Comparison of ENCODE assay signal across 8 mouse cellular contexts in genomic region chr19:23893093-23893889, GRCm38 (mm10).
DNase-seq lines count a peak whose midpoint lies in the region; ATAC-seq lines count a peak whose summit lies in the region.

No protein-coding gene starts in this region.

- DNase-seq in thymus, postnatal 4 days: peak; percentile 56
- DNase-seq in thymus, postnatal 0 days (ENCODE audit: low spot score): no peak
- DNase-seq in frontal cortex, postnatal 10 days (ENCODE audit: low spot score in 2 of 2): peak; percentile 45 to 60
- peak; percentile 50 for DNase-seq in hindbrain, embryonic 10.5 days (ENCODE audit: low spot score)
- peak; percentile 54 to 55 for DNase-seq in layer of hippocampus, postnatal 14 days (ENCODE audit: low spot score in 2 of 2)
- peak; percentile 84 for DNase-seq in retina, postnatal 1 day

- H3K36me3 ChIP-seq in hindbrain, embryonic 10.5 days: no peaks in the 10 kb centered on the region
- H3K36me3 ChIP-seq in lung, embryonic 15.5 days: no peaks in the 10 kb centered on the region

- peaks cover 76% of the 10 kb centered on the region for H3K27me3 ChIP-seq in hindbrain, embryonic 10.5 days (ENCODE audit: insufficient read depth, poor library complexity, severe bottlenecking)
- peaks cover 49% of the 10 kb centered on the region for H3K27me3 ChIP-seq in lung, embryonic 15.5 days

- peaks cover 11% of the 10 kb centered on the region for H3K4me1 ChIP-seq in hindbrain, embryonic 10.5 days (replicated peaks)
- peaks cover 11% of the 10 kb centered on the region; the same call in 1 of the 2 replicates for H3K4me1 ChIP-seq in lung, embryonic 15.5 days

- 18% methylated on average over 110 of the region's 110 CpGs for WGBS in hindbrain, embryonic 10.5 days
- 18% methylated on average over 110 of the region's 110 CpGs for WGBS in lung, embryonic 15.5 days

- peak overlapping the region; percentile 53 for H3K4me3 ChIP-seq in hindbrain, embryonic 10.5 days
- peak overlapping the region; percentile 43 for H3K4me3 ChIP-seq in lung, embryonic 15.5 days

- H3K9ac ChIP-seq in lung, embryonic 15.5 days: no peak overlapping the region

- peak; percentile 60; the same call in 1 of the 2 replicates for ATAC-seq in lung, embryonic 15.5 days (ENCODE audit: borderline replicate concordance, extremely low read depth, low FRiP score, low TSS enrichment)
- no peak for ATAC-seq in CD4-positive, CD25-positive, alpha-beta regulatory T cell, adult 4 months

- H3K4me2 ChIP-seq in lung, embryonic 15.5 days: peak overlapping the region; percentile 76

- 0 out of 2 replicates have a peak, but pooled peaks cover 7% of the 10 kb centered on the region for H3K9me3 ChIP-seq in hindbrain, embryonic 10.5 days
- no peaks in the 10 kb centered on the region for H3K9me3 ChIP-seq in lung, embryonic 15.5 days

- H3K27ac ChIP-seq in hindbrain, embryonic 10.5 days: peak overlapping the region; percentile 59
- H3K27ac ChIP-seq in lung, embryonic 15.5 days: no peak overlapping the region
